Mouse (Mus musculus): ENCODE results near the gene Nup62. TPM values are rescaled to one million over a fixed set of nuclear protein-coding genes. Genes with fewer than 3 reads are reported as not detected.
A peak's percentile ranks its signal among the peaks of the same experiment; 100 is the strongest.

The Nup62 gene
- 66.9 and 72.6 TPM in 2 replicates for polyA plus RNA-seq (2014; fragmentation: Nextera tagmentation; extraction: Ambion mirVana)

DNA sequence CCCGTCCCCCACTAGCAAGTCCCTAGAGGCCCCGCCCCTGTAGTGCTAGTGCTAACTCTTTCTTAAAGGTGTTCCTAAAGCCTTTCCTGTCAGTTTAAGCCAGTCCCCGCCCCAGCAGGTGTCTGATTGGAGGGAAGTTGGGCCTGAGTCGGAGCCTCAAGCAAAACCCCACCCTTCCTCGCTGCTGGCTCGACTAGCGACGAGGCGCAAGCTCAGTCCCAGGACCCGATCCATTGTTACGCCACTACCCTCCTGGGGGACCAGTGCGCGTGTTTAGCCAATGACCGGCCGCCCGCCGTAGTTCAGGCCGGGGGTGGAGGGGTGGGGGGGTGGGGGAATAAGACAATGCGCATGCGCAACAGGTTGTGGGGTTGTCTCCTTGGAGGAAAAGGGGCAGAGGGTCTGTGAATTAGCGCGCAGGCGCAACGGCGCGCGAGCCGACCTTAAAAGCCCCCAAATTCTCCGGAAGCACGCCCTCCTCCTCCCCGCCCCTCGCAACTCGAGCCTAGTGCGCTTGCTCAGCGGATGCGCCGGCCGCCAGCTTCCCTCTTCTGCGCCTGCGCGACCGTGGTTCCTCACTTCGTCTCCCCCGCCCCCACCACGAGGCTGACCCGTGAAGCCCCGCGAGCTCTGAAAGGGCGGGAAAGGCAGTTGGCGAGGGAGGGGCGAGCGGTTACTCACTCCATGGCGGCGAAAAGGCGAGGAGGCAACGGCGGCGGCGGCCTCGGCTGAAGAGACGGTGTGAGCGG lies at the start of gene Nup62, which contains the start of gene Il4i1:
TSS of gene Nup62 (plus strand) at position 368 of the 749 bp plus-strand sequence.
TSS of gene Il4i1 (plus strand) at position 667 of the 749 bp plus-strand sequence.
- under 1% methylated on average over 57 of the region's 62 CpGs for WGBS
- Histone ChIP-seq H3K4me2 (ENCODE audit: low read depth, low read length) (peak within 1 kb of the TSS; percentile 61), H3K4me1 (ENCODE audit: control insufficient read depth, insufficient read depth, low read length) (peaks cover 14% of the 10 kb centered on the region), H3K36me3 (replicated peaks; ENCODE audit: control insufficient read depth, insufficient read depth, low read depth, low read length) (no peaks in the 10 kb centered on the region), H3K9ac (replicated peaks; ENCODE audit: low read length) (peak within 1 kb of the TSS; percentile 98), H3K27me3 (ENCODE audit: control insufficient read depth, insufficient read depth, low read length) (no peaks in the 10 kb centered on the region), H3K9me3 (replicated peaks; ENCODE audit: control insufficient read depth, low read length) (no peaks in the 10 kb centered on the region), H3K4me3 (ENCODE audit: low read depth, low read length) (peak within 1 kb of the TSS; percentile 61), H3K27ac (replicated peaks; ENCODE audit: low read depth, low read length) (peak within 1 kb of the TSS; percentile 97)
- DNase-seq (ENCODE audit: low spot score) (peak; percentile 100), ATAC-seq (replicated peaks; ENCODE audit: insufficient number of reproducible peaks, low FRiP score, low TSS enrichment, low read depth) (peak; percentile 95)

DNA sequence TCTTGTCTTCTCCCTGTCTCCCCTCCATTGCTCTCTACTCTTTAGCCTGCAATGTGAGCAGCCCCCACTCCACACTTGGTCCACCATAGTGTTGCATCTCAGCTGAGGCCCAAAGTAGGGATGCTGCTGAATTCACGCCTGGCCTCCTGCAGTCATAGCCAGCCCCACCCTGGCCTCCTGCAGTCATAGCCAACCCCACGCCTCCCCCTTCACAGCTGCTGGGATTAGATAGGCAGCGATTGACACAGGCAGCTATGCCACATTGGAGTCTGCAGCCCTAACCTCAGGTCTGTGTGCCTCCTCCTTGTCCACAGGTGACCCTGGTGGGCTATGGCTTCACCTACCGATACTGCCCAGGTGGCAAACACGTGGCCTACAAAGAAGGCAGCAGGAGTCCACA lies 47.8 kb upstream of the Nup62 start:
- no peak overlapping the region for H3K9ac ChIP-seq (replicated peaks; ENCODE audit: low read length)

DNA sequence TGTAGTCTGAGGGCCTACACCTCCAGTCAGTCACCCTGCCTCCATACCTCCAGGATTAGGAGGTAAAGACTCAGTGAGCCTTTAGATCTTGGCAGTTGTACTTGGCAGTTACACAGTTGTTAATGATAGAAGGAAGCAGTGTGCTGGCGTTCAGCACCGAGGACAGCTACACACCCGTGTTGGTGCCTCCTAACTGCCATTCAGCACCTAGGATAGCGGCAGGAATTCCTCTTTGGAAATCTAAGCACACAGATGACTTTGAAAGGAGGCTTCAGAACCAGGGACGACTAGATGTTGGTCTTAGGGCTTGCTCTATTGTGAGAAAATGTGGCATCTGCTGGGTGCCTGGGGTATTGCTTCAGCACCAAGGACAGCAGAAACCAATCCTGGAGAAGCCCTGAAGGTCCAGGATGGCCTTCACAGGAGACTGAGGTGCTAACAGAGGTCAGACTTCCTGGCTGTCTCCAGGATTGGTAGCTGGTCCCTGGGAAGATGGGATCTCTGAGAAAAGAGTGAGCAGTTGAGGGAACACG lies 45.8 kb upstream of the Nup62 start:
- no peak for ATAC-seq (replicated peaks; ENCODE audit: insufficient number of reproducible peaks, low FRiP score, low TSS enrichment, low read depth)
- no peaks in the 10 kb centered on the region for H3K4me1 ChIP-seq (ENCODE audit: control insufficient read depth, insufficient read depth, low read length)
- peak; percentile 94 for DNase-seq (ENCODE audit: low spot score)
- H3K9ac ChIP-seq (replicated peaks; ENCODE audit: low read length) = no peak overlapping the region
- H3K4me2 ChIP-seq (ENCODE audit: low read depth, low read length) = no peak overlapping the region
- no peaks in the 10 kb centered on the region for H3K27me3 ChIP-seq (ENCODE audit: control insufficient read depth, insufficient read depth, low read length)
- H3K4me3 ChIP-seq (ENCODE audit: low read depth, low read length) = no peak overlapping the region
- no peaks in the 10 kb centered on the region; the same call in 1 of the 2 replicates for H3K36me3 ChIP-seq (replicated peaks; ENCODE audit: control insufficient read depth, insufficient read depth, low read depth, low read length)
- no peaks in the 10 kb centered on the region for H3K9me3 ChIP-seq (replicated peaks; ENCODE audit: control insufficient read depth, low read length)
- 16% methylated on average over 6 of the region's 6 CpGs for WGBS
- H3K27ac ChIP-seq (replicated peaks; ENCODE audit: low read depth, low read length) = no peak overlapping the region

More for the DNA sequence above, 47.8 kb upstream of the Nup62 start:
- H3K27ac ChIP-seq (replicated peaks; ENCODE audit: low read depth, low read length) = no peak overlapping the region
- DNase-seq (ENCODE audit: low spot score) = no peak
- H3K9me3 ChIP-seq (replicated peaks; ENCODE audit: control insufficient read depth, low read length) = no peaks in the 10 kb centered on the region
- no peak overlapping the region for H3K4me2 ChIP-seq (ENCODE audit: low read depth, low read length)
- no peaks in the 10 kb centered on the region for H3K4me1 ChIP-seq (ENCODE audit: control insufficient read depth, insufficient read depth, low read length)
- H3K4me3 ChIP-seq (ENCODE audit: low read depth, low read length) = no peak overlapping the region
- no peak for ATAC-seq (replicated peaks; ENCODE audit: insufficient number of reproducible peaks, low FRiP score, low TSS enrichment, low read depth)
- H3K36me3 ChIP-seq (replicated peaks; ENCODE audit: control insufficient read depth, insufficient read depth, low read depth, low read length) = peaks cover 3% of the 10 kb centered on the region
- WGBS = 86% methylated on average over 5 of the region's 5 CpGs
- no peaks in the 10 kb centered on the region for H3K27me3 ChIP-seq (ENCODE audit: control insufficient read depth, insufficient read depth, low read length)

DNA sequence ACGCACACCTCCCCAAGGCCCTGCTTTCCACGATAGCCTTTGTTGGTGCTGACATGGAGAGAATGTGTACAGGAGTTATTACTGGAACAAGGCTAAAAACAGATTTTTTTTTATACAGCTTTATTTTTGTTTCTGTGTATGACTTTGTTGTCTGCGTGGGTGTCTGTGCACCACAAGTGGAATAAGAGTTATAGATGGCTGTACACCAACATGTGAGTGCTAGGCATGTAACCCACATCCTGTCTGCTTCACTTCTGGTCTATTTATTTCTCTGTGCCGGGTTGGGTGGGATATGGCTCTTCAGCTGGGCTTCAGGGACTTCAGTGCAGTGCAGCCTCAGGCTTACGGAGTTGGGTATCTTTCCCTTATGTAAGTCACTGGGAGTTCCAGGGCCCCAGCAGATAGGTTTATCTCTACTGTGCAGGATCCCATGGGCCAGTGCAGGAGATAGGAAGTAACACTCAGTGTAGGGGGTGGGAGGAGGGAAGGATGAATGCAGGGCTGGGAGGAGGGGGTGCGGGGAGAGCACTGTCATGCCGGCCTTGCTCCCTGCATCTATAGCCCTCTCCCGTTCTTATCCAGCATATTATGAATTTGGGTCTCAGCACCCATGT lies 43.2 kb upstream of the Nup62 start:
- Histone ChIP-seq H3K27me3 (ENCODE audit: control insufficient read depth, insufficient read depth, low read length) (no peaks in the 10 kb centered on the region), H3K4me3 (ENCODE audit: low read depth, low read length) (no peak overlapping the region), H3K9ac (replicated peaks; ENCODE audit: low read length) (no peak overlapping the region), H3K9me3 (replicated peaks; ENCODE audit: control insufficient read depth, low read length) (no peaks in the 10 kb centered on the region), H3K36me3 (replicated peaks; ENCODE audit: control insufficient read depth, insufficient read depth, low read depth, low read length) (no peaks in the 10 kb centered on the region), H3K4me1 (ENCODE audit: control insufficient read depth, insufficient read depth, low read length) (no peaks in the 10 kb centered on the region), H3K4me2 (ENCODE audit: low read depth, low read length) (no peak overlapping the region), H3K27ac (replicated peaks; ENCODE audit: low read depth, low read length) (no peak overlapping the region)
- DNase-seq (ENCODE audit: low spot score) = no peak
- WGBS = 85% methylated on average over 8 of the region's 8 CpGs
- ATAC-seq (replicated peaks; ENCODE audit: insufficient number of reproducible peaks, low FRiP score, low TSS enrichment, low read depth) = no peak

DNA sequence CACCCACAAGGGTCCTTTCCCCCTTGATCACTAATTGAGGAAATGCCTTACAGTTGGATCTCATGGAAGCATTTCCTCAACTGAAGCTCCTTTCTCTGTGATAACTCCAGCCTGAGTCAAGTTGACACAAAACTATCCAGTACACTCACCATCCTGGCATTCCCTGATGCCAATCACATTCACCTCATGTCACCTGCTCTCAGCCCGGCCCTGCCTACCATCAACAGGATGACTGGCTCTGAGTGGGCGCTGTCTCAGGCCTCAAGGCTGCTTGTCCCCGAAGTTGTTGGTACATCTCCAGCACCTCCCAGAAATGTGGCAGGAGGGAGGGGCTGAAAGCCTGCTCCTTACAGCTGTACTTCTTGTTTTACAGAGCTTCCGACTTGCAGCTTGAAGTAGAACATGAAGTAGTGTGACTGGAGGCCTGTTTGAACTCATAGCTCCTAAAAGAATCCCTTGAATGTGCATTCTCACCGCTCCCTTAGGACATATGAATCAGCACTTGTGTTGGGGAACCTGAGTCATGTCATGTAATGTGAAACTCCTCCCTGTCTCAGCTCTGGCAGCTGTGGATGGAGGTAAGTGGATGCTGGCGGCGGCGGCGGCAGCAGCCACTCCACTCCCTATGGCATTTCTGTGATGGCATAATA lies 38.9 kb upstream of the Nup62 start:
- ATAC-seq (replicated peaks; ENCODE audit: insufficient number of reproducible peaks, low FRiP score, low TSS enrichment, low read depth) = no peak
- H3K36me3 ChIP-seq (replicated peaks; ENCODE audit: control insufficient read depth, insufficient read depth, low read depth, low read length) = no peaks in the 10 kb centered on the region

DNA sequence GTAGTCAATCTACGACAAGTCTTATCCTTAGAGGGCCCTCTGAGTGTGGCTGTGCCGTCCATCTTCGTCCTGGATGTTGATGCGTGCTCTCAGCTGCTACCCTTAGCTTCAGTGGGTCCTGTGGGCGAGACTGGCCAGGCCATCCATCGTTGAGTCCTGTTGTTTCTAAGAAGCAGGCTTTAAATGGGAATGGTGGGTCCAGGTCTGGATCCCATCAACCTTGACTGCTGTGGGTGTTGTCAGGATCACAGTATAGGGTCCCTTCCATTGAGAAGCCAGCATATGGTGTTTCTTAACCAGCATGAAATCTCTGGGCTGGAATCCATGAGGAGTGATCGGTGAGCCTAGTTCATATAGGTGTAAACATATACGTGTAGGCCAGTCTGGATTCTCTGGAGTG lies 35.8 kb upstream of the Nup62 start:
- Histone ChIP-seq H3K36me3 (replicated peaks; ENCODE audit: control insufficient read depth, insufficient read depth, low read depth, low read length) (no peaks in the 10 kb centered on the region), H3K9ac (replicated peaks; ENCODE audit: low read length) (no peak overlapping the region), H3K9me3 (replicated peaks; ENCODE audit: control insufficient read depth, low read length) (no peaks in the 10 kb centered on the region), H3K27me3 (ENCODE audit: control insufficient read depth, insufficient read depth, low read length) (no peaks in the 10 kb centered on the region), H3K4me2 (ENCODE audit: low read depth, low read length) (no peak overlapping the region), H3K27ac (replicated peaks; ENCODE audit: low read depth, low read length) (no peak overlapping the region), H3K4me3 (ENCODE audit: low read depth, low read length) (no peak overlapping the region), H3K4me1 (ENCODE audit: control insufficient read depth, insufficient read depth, low read length) (no peaks in the 10 kb centered on the region)
- DNase-seq (ENCODE audit: low spot score) (no peak), ATAC-seq (replicated peaks; ENCODE audit: insufficient number of reproducible peaks, low FRiP score, low TSS enrichment, low read depth) (no peak)
- WGBS = 86% methylated on average over 8 of the region's 8 CpGs

More for the DNA sequence above, 38.9 kb upstream of the Nup62 start:
- Histone ChIP-seq H3K27me3 (ENCODE audit: control insufficient read depth, insufficient read depth, low read length) (no peaks in the 10 kb centered on the region), H3K4me1 (ENCODE audit: control insufficient read depth, insufficient read depth, low read length) (no peaks in the 10 kb centered on the region), H3K9ac (replicated peaks; ENCODE audit: low read length) (no peak overlapping the region), H3K4me3 (ENCODE audit: low read depth, low read length) (no peak overlapping the region), H3K9me3 (replicated peaks; ENCODE audit: control insufficient read depth, low read length) (no peaks in the 10 kb centered on the region), H3K4me2 (ENCODE audit: low read depth, low read length) (no peak overlapping the region), H3K27ac (replicated peaks; ENCODE audit: low read depth, low read length) (no peak overlapping the region)
- peak; percentile 3 for DNase-seq (ENCODE audit: low spot score)
- 75% methylated on average over 9 of the region's 9 CpGs for WGBS

DNA sequence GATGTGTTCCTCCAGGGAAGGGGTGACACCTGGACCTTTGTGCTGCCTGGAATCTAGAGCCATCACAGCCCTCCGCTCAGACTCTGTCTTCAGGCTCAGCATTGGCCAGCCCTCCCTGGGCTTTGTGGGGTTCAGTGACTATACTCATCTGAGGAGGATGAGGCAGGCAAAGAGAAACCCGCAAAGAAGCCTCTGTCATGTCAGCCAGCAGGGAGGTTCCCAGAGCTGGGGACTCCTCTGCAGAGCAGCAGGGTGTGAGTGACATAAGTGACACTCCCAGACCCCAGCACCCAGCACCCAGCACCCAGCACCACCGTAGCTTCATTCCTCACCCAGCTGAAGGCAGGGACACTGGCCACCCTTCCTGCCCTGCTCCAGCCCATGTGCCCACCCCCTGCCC lies 26.4 kb upstream of the Nup62 start:
- Histone ChIP-seq H3K9ac (replicated peaks; ENCODE audit: low read length) (no peak overlapping the region), H3K4me3 (ENCODE audit: low read depth, low read length) (no peak overlapping the region), H3K4me2 (ENCODE audit: low read depth, low read length) (no peak overlapping the region), H3K9me3 (replicated peaks; ENCODE audit: control insufficient read depth, low read length) (no peaks in the 10 kb centered on the region), H3K36me3 (replicated peaks; ENCODE audit: control insufficient read depth, insufficient read depth, low read depth, low read length) (no peaks in the 10 kb centered on the region), H3K27me3 (ENCODE audit: control insufficient read depth, insufficient read depth, low read length) (no peaks in the 10 kb centered on the region), H3K27ac (replicated peaks; ENCODE audit: low read depth, low read length) (no peak overlapping the region), H3K4me1 (ENCODE audit: control insufficient read depth, insufficient read depth, low read length) (no peaks in the 10 kb centered on the region)
- WGBS = 69% methylated on average over 3 of the region's 3 CpGs
- DNase-seq (ENCODE audit: low spot score) (no peak), ATAC-seq (replicated peaks; ENCODE audit: insufficient number of reproducible peaks, low FRiP score, low TSS enrichment, low read depth) (no peak)
